Mouse (Mus musculus): ENCODE results near the gene Exosc10.

- TF ChIP-seq GATA1 (IDR thresholded peaks at IDR 0.05; ENCODE audit: borderline replicate concordance, low read length) (no peak), FLI1 (IDR thresholded peaks at IDR 0.05; ENCODE audit: low read length) (no peak)
These were observed 28.4 kb downstream of the Exosc10 start for GRCm38 (mm10) chr4:148586648-148587047.
